Mouse (Mus musculus) large intestine, adult 2 months (tissue): ENCODE measurements around the gene Osr1. TPM values are rescaled to one million over a fixed set of nuclear protein-coding genes. Genes with fewer than 3 reads are reported as not detected.

Experiments
- DNase-seq: peaks from one replicate; pipeline ENCODE4 v3.0.0-alpha.2; 2012; ENCODE audit warnings: low read depth, low spot score
- WGBS: fragments of 180-500 bp; shearing (Covaris S2); methylation state at CpG from one replicate; pipeline ENCODE4 v1.1.7; 2018; 5-methylcytosine and 5-hydroxymethylcytosine counted together
- polyA plus RNA-seq: library from polyadenylated mRNA; depleted of rRNA; stranded (reverse); fragments of >200 nt; gene quantifications from 2 replicates; pipeline ENCODE4 v1.2.3, GENCODE M21; 2012

Gene Osr1
- polyA plus RNA-seq, 1 experiment, result 6.7 TPM

DNA sequence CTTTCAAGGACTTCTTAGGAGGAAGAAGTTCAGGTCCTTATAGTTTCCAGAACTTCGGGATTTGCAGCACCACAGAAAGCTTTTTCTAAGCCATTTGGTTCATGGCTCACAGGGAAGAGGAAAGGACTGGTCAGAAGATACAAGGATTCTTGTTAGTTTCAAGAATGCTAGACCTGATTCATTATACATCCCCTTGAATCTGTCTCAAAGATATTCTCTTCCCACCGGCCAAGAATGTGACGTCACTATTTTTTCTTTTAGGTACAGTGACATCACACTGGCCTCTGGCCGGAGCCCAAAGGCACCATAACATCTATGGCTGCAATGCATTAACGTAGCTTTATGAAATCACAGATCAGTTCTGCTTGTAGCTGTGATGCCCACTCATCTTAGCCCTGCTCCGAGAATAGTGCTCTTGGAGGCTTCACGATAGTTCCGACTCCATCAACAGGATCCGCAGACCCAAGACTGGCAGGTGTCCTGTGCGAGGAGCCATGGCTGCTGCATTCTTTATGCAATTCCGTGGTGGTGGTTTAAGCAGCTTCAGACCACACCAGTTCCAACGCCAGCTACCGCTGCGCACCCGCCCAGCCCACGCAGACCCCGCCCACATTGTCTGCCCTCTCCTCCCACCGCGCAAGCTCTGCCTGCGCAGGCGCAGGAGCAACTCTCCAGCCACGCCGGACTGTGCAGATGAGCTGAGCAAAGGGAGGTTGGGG lies 14.6 kb downstream of the Osr1 start:
- 4% methylated on average over 23 of the region's 23 CpGs for WGBS
- no peak for DNase-seq

DNA sequence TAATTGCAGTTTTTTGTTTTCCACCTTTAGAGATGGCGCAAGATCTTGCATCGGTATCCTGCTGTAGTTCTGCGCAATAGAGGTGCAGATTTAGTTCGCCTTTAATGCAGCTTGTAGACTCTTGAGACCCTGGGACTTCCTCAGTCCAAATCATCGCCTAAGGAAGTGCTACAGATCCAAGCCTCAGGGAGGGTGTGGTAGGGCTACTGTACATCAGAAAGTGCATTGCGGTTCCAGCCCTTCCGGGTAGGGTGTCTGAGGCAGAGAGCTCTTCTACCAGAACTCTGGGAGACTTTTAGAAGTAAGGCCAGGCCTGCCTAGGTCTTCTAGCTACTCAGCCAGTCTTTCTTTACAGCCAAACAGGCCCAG lies 15.2 kb downstream of the Osr1 start:
- DNase-seq, result no peak
- WGBS, result 3% methylated on average over 7 of the region's 7 CpGs

- WGBS, result 85% methylated on average over 1 of the region's 1 CpGs
- DNase-seq, result no peak
Measured at GRCm38 (mm10) chr12:9587732-9588131, 17.8 kb downstream of the Osr1 start.

GRCm38 (mm10) chr12:9589561-9590134 lies 19.7 kb downstream of the Osr1 start:
- DNase-seq, result no peak
- WGBS, result 85% methylated on average over 7 of the region's 7 CpGs

DNA sequence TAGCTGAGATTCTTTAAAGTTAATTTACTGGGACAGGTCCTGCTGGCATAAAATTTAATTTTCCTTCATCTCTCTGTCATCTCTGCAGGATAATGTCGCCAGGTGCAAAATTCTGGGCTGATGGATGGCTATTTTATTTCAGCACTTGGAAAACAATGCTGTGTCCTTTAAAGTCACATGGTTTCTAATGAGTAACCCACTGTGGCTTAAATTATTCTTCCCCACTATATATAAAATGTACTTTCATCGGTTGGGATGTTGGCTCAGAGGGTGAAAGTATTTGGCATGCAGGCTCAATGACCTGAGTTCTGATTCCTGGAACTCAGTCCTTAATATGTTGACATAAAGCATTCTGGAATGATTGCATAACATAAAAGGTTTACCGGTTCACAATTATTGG lies 21.2 kb downstream of the Osr1 start:
- no peak for DNase-seq
- 43% methylated on average over 3 of the region's 3 CpGs for whole genome bisulfite sequencing

- DNase-seq, result no peak
Measured at GRCm38 (mm10) chr12:9598219-9598618, 28.3 kb downstream of the Osr1 start.
